Mouse (Mus musculus) adrenal gland, adult 2 months (tissue): ENCODE measurements around the gene Ints13. TPM values are rescaled to one million over a fixed set of nuclear protein-coding genes. Genes with fewer than 3 reads are reported as not detected.

Source experiments
- DNase-seq: peaks from one replicate; pipeline ENCODE4 v3.0.0; 2021
- polyA plus RNA-seq: library from polyadenylated mRNA; depleted of rRNA; stranded (reverse); fragments of >200 nt; gene quantifications from 2 replicates; pipeline ENCODE4 v1.2.3, GENCODE M21; 2012
- total RNA-seq, 2 experiments: library from RNA; stranded (reverse); gene quantifications; 2 replicates each; pipeline ENCODE4 v1.2.3; 2021

The Ints13 gene
- total and polyA plus RNA-seq, 3 experiments: 8.9 to 34.3 (median 31.3) TPM

DNA sequence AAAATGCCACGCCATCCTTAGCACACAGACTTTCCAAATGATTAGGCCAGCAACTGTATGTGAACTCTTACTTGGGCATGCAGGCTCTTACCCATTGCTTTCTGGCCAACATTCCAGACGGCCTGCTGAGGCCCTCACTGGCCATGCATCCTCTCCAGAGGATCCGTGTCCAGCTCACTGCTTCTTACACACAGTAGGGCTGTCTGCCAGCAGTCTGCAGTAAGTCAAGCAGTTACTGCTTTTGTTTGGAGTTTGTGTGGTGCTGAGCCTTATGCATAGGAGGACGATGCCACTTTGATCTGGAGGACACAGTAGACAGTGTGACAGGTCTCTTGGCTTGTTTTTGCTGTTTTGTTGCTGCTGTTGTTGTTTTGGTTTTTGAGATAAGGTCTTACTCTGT lies 39.0 kb downstream of the Ints13 start:
- no peak for DNase-seq

DNA sequence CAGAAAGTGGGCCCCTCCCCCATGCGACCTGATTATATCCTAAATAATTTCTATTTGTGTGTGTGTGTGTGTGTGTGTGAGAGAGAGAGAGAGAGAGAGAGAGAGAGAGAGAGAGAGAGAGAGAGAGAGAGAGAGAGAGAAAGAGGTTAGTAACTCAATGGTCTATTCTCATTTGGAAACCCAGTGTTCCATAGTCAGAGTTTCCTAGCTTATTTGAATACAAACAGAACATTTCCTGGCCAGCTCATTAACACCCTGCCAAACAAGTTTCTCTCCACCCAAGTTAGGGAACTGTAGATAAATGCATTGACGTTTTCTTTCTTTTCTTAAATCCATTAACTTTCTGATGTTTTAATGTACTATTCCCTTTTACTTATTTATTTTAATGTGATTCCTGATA lies 39.6 kb downstream of the Ints13 start:
- DNase-seq: no peak

DNA sequence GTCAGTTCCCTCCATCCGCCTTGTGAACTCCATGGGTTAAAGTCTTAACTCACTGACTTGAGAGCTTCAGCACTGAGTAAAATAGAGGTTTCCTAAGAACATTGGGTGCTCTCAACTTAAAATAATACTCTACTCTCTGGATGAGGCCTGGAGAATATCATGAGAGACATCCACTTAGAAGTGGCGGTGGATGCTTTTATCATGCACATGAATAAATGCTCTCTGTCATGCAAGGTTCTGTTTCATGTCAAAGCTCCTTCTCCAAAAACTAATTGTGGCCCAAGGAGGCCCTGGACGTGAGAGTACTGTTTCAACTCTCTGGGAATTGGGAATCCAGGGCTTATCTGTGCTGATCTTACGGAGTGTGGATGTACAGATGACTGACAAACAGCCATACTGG lies 40.5 kb downstream of the Ints13 start:
- DNase-seq: no peak

DNA sequence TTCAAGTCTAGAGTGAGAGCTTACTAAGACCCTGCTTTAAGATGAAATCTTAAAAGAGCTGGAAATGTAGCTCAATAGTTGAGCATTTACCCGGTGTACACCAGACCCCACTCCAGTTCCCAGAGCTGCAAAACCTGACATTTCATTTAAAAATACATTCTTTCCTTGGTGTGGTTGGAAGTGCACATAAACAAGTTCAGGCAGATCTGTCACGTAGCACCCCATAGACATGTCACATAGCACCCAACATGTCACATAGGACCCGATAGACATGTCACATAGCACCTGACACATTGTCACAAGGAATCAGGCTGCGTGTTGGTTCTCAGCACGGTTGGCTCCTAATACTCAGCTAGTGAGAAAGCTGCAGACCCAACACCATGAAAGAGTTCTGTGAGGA lies 42.1 kb downstream of the Ints13 start:
- no peak for DNase-seq

GRCm38 (mm10) chr6:146533146-146533545 lies 44.5 kb downstream of the Ints13 start:
- no peak for DNase-seq

- peak; percentile 18 for DNase-seq
Observed at GRCm38 (mm10) chr6:146530769-146531168, 46.9 kb downstream of the Ints13 start.

DNA sequence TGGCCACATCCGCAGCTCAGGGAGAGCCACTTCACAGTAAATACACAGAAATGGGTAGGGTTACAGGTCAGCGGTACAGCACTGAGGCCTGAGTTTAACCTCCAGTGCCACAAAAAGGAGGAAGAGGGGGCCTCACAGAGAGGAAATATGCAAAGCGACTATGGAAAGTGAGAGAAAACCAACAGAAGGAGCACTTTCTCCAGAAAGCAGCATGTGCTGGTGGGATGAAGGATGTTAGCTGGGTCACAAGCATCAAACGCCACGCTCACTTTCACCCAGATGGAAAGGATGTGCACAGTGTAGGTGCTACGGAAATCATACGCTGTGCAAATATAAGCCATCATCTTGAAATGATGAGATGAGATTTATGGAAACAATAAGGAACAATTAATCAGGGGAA lies 47.3 kb downstream of the Ints13 start:
- no peak for DNase-seq

DNA sequence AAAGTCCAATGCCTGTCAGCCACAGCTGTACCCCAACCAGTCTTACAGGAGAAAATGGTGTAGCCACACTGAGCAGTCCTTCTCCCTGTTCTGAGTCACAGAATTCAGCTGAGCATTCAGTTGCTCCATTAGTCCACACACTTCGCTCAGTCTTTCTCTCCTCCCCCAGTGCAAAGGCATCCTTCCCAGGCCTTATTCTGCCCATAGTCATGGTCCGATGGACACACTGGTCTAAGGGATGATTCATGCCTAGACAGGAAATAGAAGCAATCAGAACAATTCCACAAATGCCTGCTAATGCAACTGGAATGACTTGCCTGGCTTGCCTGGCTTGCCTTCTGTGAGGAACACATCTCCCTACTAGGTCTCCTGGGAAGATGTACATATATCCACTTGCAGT lies 50.1 kb downstream of the Ints13 start:
- no peak for DNase-seq

DNA sequence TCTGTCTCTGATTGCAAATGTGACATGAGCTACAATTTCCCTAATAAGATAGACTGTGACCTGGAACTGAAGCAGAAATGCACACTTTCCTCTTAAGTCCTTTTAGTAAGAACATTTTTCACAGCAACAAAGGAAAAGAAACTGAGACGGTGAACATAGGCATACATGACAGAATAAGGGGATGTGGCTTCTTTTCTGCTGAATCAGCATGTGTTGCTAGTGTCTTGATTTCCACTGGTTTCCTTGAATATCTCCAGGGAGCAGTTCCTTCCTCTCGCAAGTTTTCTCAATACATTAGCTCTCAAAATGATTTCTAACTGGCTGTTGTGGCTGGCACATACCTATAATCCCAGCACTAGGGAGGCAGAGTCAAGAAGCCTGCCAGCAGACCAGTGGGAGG lies 52.1 kb downstream of the Ints13 start:
- no peak for DNase-seq

- DNase-seq: no peak
Observed at GRCm38 (mm10) chr6:146521456-146522245, 56.0 kb downstream of the Ints13 start.

- no peak for DNase-seq
Observed at GRCm38 (mm10) chr6:146519019-146519418, 58.6 kb downstream of the Ints13 start.

DNA sequence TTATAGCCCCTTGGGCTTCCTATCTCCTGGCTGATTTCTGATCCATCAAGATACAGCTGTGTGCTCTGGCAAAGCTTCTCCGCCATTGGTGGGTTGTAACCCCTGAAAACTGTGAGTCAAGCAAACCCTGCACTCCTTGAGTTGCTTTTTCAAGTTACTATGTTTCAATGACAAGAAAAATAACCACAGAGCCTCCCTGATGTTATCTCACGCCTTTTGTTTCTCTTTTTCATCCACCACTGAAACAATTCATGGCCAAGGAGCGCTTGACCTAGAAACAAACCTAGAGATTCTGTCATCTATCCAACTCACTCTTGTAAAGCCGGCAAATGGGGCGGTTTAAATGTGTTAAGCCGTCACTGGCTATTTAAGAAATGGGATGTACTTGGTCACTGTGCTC lies 61.7 kb downstream of the Ints13 start:
- no peak for DNase-seq

DNA sequence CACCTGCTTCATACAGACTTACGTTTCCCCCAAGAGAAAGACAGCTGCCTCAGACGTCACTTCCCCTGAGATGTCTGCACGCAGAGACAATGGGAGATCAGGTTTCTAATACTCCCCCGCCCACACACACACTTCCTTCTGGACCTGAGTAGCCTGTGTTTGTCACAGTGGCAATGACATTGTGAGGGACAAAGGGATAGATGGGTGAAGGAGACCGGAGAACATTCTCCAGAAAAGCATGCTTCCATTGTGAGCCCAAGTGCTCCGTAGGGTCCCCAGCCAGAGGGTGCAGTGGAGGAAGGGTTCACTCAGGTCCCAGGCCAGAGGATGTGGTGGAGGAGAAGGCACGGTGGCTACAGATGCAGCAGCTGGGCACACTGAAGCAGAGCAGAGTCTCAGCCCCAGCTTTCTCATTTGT lies 63.1 kb downstream of the Ints13 start:
- DNase-seq: no peak

GRCm38 (mm10) chr6:146513899-146514298 lies 63.7 kb downstream of the Ints13 start:
- DNase-seq: no peak

DNA sequence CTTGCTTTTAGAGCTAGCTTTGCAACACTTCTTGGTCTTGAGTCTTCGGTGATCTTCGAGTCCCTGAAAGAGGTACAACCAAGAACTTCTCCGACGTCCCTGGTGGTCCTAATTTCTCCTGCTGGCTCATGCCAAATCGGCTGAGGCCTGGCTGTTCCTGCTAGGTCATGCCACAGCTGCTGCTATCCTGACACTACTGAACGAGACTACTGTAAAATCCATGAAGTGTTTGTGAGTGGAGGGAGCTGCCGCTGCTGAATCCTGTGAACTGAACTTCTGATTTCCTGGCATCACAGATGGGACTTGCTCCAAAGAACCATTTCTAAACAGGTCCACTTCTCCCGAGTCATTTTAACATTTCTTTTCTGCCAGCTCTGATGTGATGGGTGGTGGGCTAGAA lies 64.3 kb downstream of the Ints13 start:
- DNase-seq: no peak

DNA sequence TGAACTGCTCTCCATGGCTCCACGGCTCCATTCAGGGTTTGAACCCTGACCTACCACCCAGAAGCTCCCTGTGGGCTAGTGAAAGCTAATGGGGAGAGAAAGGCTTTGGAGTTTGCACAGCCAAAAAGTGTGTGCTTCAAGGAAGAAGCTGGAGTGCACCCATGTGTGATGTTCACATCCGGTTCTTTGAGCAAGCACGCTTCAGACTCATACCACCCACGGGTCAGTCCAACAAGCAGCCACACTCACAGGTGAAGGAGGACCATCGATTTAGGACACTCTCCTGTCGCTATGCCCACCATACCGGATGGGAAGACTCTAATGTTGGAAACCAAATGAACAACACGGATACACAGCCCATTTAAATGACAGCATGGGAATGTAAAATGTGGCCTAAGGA lies 66.1 kb downstream of the Ints13 start:
- DNase-seq: no peak

DNA sequence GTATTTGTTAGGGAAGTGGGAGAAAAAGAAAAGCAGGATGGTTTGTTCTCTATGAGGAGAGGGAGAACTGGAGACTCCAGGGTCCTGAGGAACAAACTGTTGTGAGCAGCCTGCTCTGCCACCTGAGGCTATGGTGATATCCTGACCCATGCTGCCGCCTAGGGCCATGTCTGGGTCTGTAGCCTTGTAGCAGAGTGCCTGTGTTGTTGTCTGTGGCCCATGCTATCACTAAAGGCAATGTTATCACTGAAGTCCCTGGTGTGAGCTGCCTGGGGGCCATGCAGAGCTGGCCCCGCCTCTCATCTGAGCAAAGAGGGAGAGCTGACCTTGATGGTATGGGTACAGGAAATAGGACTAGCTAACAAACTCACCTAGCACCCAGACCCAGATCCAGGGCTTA lies 67.7 kb downstream of the Ints13 start:
- DNase-seq: no peak

- DNase-seq: no peak
Observed at GRCm38 (mm10) chr6:146504459-146504858, 73.2 kb downstream of the Ints13 start.

DNA sequence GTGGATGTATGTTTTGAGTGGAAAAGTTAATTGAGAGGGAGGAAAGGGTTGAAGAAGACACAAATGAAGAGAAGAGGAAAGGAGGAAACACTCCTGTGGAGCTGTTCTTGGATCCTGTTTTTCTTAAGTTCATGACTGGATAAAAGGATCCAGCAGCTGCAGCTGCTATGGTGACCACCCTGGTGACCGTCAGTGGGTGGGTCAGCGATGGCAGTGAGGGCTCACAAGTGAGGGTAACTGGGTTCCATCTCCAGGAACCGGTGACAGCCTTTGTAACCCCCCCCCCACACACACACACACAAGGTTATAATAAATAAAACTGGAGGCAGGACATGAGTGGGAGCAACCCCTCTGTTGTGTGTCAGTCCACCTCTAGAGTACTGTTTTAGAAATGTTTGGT lies 74.8 kb downstream of the Ints13 start:
- no peak for DNase-seq

DNA sequence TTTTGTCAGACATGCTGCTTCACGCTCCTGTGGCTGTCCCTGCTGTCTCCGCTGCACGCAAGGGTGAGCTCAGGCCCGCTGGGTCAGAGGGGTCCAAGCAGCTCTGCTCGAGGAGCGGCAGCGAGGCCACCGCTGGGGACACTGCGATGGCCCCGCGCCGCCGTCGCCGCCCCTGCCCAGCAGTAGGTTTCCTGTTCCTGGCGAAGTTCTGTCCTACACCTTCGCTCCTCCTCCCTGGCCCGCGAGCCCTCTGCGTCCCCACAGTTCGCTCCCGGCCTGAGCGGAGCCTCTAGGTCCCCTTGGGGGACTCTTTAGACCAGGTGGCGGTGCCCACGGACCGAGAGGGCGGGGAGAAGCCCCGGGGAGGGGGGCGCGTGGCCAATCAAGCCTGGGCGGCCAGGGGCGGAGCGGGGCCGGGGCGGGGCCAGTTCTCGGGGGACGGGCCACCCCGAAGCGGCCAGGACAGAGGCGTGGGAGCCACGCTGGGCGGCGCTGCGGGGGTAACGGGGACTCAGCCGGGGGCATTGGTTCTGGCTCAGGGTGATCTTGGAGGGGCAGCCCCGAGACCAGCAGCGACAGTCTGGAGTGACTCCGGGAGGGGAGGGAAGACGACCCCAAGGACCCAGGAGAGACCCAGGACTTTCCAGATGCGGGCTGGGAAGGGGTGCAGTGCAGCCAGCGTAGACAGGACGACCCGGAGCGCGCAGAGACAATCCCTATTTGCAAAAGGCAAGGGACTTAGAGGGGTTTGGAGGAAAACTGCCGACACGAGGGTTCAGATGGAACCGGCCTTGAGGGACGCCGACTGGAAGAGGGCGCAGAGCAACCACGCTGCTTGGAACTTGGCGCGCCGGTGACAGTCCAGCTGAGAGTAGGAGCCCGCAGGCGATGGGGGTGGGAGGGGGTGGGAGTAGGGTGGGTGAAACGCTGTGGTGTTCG lies 75.5 kb downstream of the Ints13 start, which contains the start of gene Itpr2:
TSS of gene Itpr2 (minus strand) at position 358 of the 939 bp plus-strand sequence.
- DNase-seq: peak; percentile 98

- DNase-seq: peak; percentile 75
Observed at GRCm38 (mm10) chr6:146501316-146501865, 76.2 kb downstream of the Ints13 start.

GRCm38 (mm10) chr6:146500771-146501170 lies 76.9 kb downstream of the Ints13 start:
- peak; percentile 20 for DNase-seq

DNA sequence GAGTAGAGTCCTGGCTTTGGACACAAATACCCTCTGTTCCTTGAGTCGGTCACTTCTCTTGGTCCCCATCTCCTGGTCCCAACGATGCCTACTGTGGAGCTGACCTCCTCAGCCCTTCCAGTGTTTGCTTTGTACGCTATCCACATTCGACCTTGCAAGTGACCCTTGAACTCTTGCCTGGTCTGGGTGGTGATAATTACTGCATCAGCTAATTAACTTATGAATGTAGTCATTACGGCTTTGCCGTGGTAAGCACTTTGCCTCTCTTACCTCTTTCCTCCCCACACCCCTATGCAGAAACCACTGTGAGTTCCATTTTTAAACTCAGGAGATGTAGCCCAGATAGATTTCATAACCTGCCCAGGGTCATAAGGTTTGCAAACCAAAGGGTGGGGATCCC lies 77.4 kb downstream of the Ints13 start:
- no peak for DNase-seq
